Mouse (Mus musculus) erythroblast, embryonic 14.5 days (primary cell): ENCODE data around the gene Sp7. TPM values are rescaled to one million over a fixed set of nuclear protein-coding genes. Genes with fewer than 3 reads are reported as not detected.
"Not testable (repeated sequence)": the region's sequence is repeated elsewhere in the genome, so short reads cannot be mapped to it uniquely, and the experiment has no call there.

Experiments used
- H3K27me3 ChIP-seq: 2 replicates; pipeline ENCODE4 v1.6.1; 2012; ENCODE audit warnings: inconsistent platforms; ENCODE audit not compliant: control insufficient read depth
- H3K36me3 ChIP-seq: 2 replicates; pipeline ENCODE4 v1.6.1; 2012; ENCODE audit warnings: mild to moderate bottlenecking, inconsistent platforms; ENCODE audit not compliant: control insufficient read depth
- H3K4me1 ChIP-seq: 2 replicates; pipeline ENCODE4 v1.6.1; 2012; ENCODE audit warnings: inconsistent platforms; ENCODE audit not compliant: control insufficient read depth
- H3K4me3 ChIP-seq: replicated peaks from 2 replicates; pipeline ENCODE3; 2012; ENCODE audit warnings: moderate library complexity, mild to moderate bottlenecking, inconsistent platforms
- H3K9me3 ChIP-seq: 2 replicates; pipeline ENCODE4 v1.6.1; 2012; ENCODE audit warnings: low read length, inconsistent platforms, mixed read lengths; ENCODE audit not compliant: control insufficient read depth
- GATA1 ChIP-seq: IDR thresholded peaks from 2 replicates; pipeline ENCODE4 v1.6.1; 2012; ENCODE audit warnings: low read length, inconsistent platforms, mixed read lengths
- TAL1 ChIP-seq: IDR thresholded peaks from 3 replicates; pipeline ENCODE4 v1.6.1; 2012; ENCODE audit warnings: low read length, inconsistent platforms, mixed read lengths
- polyA plus RNA-seq: library from polyadenylated mRNA; stranded (reverse); fragments of >175 nt; gene quantifications from 2 replicates; pipeline ENCODE4 v1.2.3, GENCODE M21; 2012

Gene Sp7
- polyA plus RNA-seq, 1 experiment: not detected

DNA sequence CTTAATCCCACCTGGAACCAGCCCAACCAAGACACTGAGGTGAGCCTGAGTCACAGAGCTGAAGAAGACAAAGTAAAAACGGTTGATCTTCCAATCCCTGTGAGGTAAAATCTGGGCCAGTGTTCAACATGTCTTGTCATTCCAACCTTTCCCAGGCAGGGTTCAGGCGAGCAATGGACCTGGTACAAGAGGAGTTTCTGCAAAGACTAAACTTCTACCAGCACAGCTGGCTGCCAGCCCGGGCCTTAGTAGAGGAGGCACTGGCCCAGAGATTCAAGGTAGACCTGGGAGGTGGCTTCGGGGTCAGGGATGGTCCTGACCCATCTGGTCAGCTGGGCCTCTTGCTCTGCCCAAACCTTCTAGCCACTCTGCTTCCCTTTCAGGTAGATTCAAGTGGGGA is 30.0 kb downstream of the Sp7 start:
- TF ChIP-seq GATA1 (no peak), TAL1 (no peak)
- peaks cover 85% of the 10 kb centered on the region for H3K36me3 ChIP-seq
- no peaks in the 10 kb centered on the region for H3K9me3 ChIP-seq
- H3K4me3 ChIP-seq: no peak overlapping the region
- no peaks in the 10 kb centered on the region for H3K27me3 ChIP-seq
- H3K4me1 ChIP-seq: peaks cover 17% of the 10 kb centered on the region

- not testable (repeated sequence) for H3K9me3 ChIP-seq, H3K4me3 ChIP-seq, H3K27me3 ChIP-seq
- Histone ChIP-seq H3K36me3 (peaks cover 88% of the 10 kb centered on the region), H3K4me1 (peaks cover 27% of the 10 kb centered on the region)
These were observed 31.1 kb downstream of the Sp7 start for GRCm38 (mm10) chr15:102335925-102336324.

DNA sequence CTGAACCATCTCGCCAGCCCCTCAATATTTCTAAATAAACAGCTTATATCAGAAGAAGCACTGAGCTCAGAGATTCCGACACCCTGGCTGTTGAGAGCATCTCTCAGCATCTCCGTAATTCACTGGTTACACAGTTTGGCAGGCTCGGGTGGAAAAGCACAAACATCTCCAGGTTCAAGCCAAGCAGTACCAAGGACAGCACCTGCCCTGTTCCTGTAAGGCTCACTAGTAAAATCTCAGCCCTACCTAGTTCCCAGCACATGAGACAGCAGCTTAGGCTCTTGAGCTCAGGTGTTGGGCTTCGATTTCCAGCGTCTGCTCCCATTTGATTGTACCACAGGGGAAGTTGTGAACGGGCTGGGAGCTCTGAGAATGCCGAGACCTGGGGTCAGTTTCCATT is 31.7 kb downstream of the Sp7 start:
- TF ChIP-seq GATA1 (no peak), TAL1 (no peak)

DNA sequence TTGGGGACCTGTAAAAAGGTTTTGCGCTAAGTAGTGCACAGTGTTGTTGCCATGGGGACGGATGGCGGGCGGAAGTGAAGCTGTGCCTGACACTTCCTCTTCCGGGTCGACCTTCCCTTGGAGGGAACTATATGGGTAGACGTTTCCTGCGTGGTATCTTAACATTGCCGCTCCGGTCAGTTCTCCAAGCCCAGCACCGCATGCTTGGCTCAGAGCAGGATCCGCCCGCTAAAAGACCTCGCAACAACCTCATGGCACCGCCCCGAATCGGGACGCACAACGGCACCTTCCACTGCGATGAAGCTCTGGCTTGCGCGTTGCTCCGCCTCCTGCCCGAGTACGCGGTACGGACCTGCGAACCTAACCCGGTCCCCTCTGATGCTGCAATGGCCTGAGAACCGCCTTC is 35.4 kb downstream of the Sp7 start, which contains the start of gene Myg1:
Gene Myg1, plus strand, starts transcription at position 100 of the 406 bp plus-strand sequence.
- peaks cover 74% of the 10 kb centered on the region for H3K36me3 ChIP-seq

More for the DNA sequence above, 31.7 kb downstream of the Sp7 start:
- Histone ChIP-seq H3K36me3 (peaks cover 88% of the 10 kb centered on the region), H3K27me3 (no peaks in the 10 kb centered on the region), H3K9me3 (no peaks in the 10 kb centered on the region), H3K4me3 (no peak overlapping the region), H3K4me1 (peaks cover 27% of the 10 kb centered on the region)

DNA sequence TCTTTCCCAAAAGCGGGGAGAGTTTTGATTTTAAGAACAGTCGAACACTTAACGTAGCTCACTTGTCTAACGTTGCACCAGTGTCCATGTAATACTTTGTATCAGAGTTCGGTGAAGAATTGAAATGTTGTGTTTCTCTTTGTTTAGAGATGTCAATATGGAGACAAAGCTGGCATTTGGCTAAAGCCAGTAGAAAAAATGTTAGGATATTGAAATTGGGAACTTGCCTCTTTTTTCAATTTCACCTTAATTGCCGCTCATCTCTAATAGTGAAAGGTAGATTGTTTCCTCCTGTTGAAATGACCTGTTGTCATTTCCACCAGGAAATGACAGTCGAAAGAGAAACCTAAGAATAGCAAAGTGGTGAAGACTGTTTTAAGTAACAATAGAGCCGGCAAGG is 40.1 kb downstream of the Sp7 start:
- Histone ChIP-seq H3K4me1 (peaks cover 27% of the 10 kb centered on the region), H3K4me3 (peak overlapping the region; percentile 71), H3K9me3 (no peaks in the 10 kb centered on the region), H3K27me3 (no peaks in the 10 kb centered on the region), H3K36me3 (peaks cover 63% of the 10 kb centered on the region)
- TF ChIP-seq TAL1: no peak
- no peak for TF ChIP-seq GATA1

More for the DNA sequence above, 35.4 kb downstream of the Sp7 start, which contains the start of gene Myg1:
- H3K4me1 ChIP-seq: peaks cover 36% of the 10 kb centered on the region
- no peak for TF ChIP-seq GATA1
- TF ChIP-seq TAL1: no peak
- no peaks in the 10 kb centered on the region for H3K9me3 ChIP-seq
- peak within 1 kb of the TSS; percentile 93 for H3K4me3 ChIP-seq
- H3K27me3 ChIP-seq: no peaks in the 10 kb centered on the region

GRCm38 (mm10) chr15:102326022-102326576 is 40.9 kb downstream of the Sp7 start, which contains the start of gene Pfdn5:
Gene Pfdn5, plus strand, starts transcription at chr15:102326116.
- Histone ChIP-seq H3K36me3 (peaks cover 65% of the 10 kb centered on the region), H3K27me3 (no peaks in the 10 kb centered on the region), H3K9me3 (no peaks in the 10 kb centered on the region), H3K4me1 (peaks cover 19% of the 10 kb centered on the region), H3K4me3 (peak within 1 kb of the TSS; percentile 75)
- no peak for TF ChIP-seq GATA1

DNA sequence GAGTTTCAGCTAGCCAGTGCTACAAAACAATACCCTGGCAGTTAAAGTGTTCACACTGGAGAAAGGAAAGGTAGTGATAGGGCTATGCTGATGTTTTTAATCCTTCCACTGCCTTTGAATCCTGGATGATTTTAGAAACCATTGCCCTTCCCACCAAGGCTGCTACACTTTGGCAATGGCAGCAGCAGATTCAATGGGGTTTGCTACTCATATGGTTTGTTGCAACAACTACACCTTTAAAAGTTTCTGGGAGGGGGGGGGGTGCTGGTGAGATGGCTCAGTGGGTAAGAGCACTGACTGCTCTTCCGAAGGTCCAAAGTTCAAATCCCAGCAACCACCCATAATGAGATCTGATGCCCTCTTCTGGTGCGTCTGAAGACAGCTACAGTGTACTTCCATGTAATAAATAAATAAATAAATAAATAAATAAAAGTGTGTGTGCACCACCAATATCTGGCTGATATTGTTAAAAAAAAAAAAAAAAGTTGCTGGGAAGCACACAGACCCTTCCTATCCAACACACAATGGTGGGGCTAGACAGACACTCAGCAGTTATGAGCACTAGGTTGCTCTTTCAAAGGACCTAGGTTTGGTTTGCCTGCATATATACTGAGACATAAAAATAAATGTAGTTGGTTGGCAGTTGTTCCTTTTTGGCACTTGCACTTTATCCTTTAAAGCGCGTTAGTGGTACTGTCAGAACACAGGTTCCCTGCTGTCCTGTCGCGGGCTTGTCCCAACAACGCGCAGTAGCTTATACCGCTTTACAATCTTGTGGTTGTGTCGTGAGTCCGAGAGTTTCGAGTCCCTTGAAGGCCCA is 42.1 kb downstream of the Sp7 start:
- H3K27me3 ChIP-seq: no peaks in the 10 kb centered on the region
- peak overlapping the region; percentile 75 for H3K4me3 ChIP-seq
- peaks cover 18% of the 10 kb centered on the region for H3K4me1 ChIP-seq
- H3K36me3 ChIP-seq: peaks cover 67% of the 10 kb centered on the region
- TF ChIP-seq GATA1: no peak
- TF ChIP-seq TAL1: no peak
- H3K9me3 ChIP-seq: no peaks in the 10 kb centered on the region

DNA sequence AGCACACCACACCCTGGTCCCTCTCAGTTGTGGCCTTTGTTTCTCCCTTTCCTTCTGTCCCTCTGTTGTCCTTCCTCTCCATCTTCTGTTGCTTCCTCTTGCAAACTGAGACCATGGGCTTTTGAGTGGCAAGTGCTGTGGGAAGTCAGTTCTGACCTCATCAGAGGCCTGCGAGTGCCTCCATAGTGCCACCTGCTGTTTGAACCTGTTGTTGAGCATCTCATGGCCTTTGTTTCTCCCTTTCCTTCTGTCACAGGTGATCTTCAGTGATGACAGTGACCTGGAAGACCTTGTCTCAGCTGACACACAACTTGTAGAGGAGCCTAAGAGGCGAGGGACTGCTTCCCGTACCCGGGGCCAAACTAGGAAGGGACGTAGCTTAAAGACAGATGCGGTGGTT is 50.7 kb downstream of the Sp7 start:
- peaks cover 96% of the 10 kb centered on the region for H3K36me3 ChIP-seq
- no peaks in the 10 kb centered on the region for H3K9me3 ChIP-seq
- no peaks in the 10 kb centered on the region for H3K4me1 ChIP-seq
- TF ChIP-seq GATA1: no peak
- TF ChIP-seq TAL1: no peak
- no peaks in the 10 kb centered on the region for H3K27me3 ChIP-seq
- no peak overlapping the region for H3K4me3 ChIP-seq

DNA sequence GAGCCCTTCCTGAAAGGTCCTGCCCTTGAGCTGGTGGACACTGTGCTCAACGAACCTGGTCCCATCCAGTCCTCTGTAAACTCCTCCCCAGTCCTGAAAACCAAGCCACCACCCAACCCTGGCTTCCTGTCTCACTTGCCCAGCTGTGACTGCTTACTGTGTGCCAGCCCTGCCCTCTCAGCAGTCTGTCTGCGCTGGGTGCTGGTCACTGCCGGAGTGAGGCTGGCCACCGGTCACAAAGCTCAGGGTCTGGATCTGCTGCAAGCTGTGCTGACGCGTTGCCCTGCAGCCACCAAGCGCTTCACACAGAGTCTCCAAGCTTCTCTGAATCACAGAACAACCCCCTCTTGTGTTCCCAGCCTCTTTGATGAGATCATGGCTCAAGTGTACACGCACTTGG is 51.7 kb downstream of the Sp7 start:
- Histone ChIP-seq H3K4me3 (no peak overlapping the region), H3K27me3 (no peaks in the 10 kb centered on the region), H3K36me3 (peaks cover 95% of the 10 kb centered on the region), H3K9me3 (no peaks in the 10 kb centered on the region), H3K4me1 (no peaks in the 10 kb centered on the region)
- no peak for TF ChIP-seq GATA1
- no peak for TF ChIP-seq TAL1
